Mouse (Mus musculus) heart, adult 2 months (tissue): Measurements from ENCODE around the gene Wdr20.

ENCODE experiments used
- CTCF ChIP-seq: fragments of 200-600 bp; IDR thresholded peaks from 2 replicates; pipeline ENCODE4 v1.8.1; 2022; ENCODE audit warnings: antibody characterized with exemption, mild to moderate bottlenecking, moderate library complexity
- EP300 ChIP-seq: fragments of 200-500 bp; IDR thresholded peaks from 2 replicates; pipeline ENCODE4 v1.6.1; 2011; ENCODE audit warnings: low read depth, low read length, control low read depth; ENCODE audit not compliant: insufficient read depth
- POLR2A ChIP-seq: fragments of 200-500 bp; IDR thresholded peaks from 2 replicates; pipeline ENCODE4 v1.6.1; 2011; ENCODE audit warnings: mild to moderate bottlenecking, low read depth, low read length, control low read depth; ENCODE audit not compliant: insufficient read depth

GRCm38 (mm10) chr12:110757161-110757560, 19.4 kb downstream of the Wdr20 start:
- TF ChIP-seq EP300, result no peak
- no peak for TF ChIP-seq CTCF
- TF ChIP-seq POLR2A, result no peak
